Mouse (Mus musculus) mesoderm, embryonic 11.5 days (tissue): ENCODE data around the gene Impg1.

Source experiments
- DNase-seq: peaks from one replicate; pipeline ENCODE4 v3.0.0-alpha.2; 2012; ENCODE audit warnings: low read depth, low spot score

Impg1 gene

GRCm38 (mm10) chr9:80282426-80282825 is 182.9 kb downstream of the Impg1 start:
- no peak for DNase-seq

- DNase-seq, result no peak
These were observed 184.6 kb downstream of the Impg1 start for GRCm38 (mm10) chr9:80280724-80281123.

GRCm38 (mm10) chr9:80277770-80278169 is 187.5 kb downstream of the Impg1 start:
- no peak for DNase-seq

- no peak for DNase-seq
These were observed 188.1 kb downstream of the Impg1 start for GRCm38 (mm10) chr9:80277157-80277556.

GRCm38 (mm10) chr9:80275772-80276134 is 189.5 kb downstream of the Impg1 start:
- DNase-seq, result no peak

- no peak for DNase-seq
These were observed 190.1 kb downstream of the Impg1 start for GRCm38 (mm10) chr9:80275053-80275771.

GRCm38 (mm10) chr9:80272951-80273350 is 192.3 kb downstream of the Impg1 start:
- DNase-seq, result no peak

- no peak for DNase-seq
These were observed 195.7 kb downstream of the Impg1 start for GRCm38 (mm10) chr9:80269596-80269995.

GRCm38 (mm10) chr9:80266507-80266906 is 198.8 kb downstream of the Impg1 start:
- no peak for DNase-seq

GRCm38 (mm10) chr9:80266086-80266485 is 199.2 kb downstream of the Impg1 start:
- no peak for DNase-seq
